Mouse (Mus musculus): Measurements from ENCODE around the gene Olfr19.
"Not testable (repeated sequence)": the region's sequence is repeated elsewhere in the genome, so short reads cannot be mapped to it uniquely, and the experiment has no call there.

Olfr19 gene

GRCm38 (mm10) chr16:16676305-16676704 lies at the start of gene Olfr19:
Gene Olfr19, minus strand, starts transcription at chr16:16676405.
- no peaks in the 10 kb centered on the region for H3K27me3 ChIP-seq (ENCODE audit: insufficient read depth, low read length)
- no peak within 1 kb of the TSS for H3K4me3 ChIP-seq (replicated peaks; ENCODE audit: low read length)
- no peaks in the 10 kb centered on the region for H3K9me3 ChIP-seq (ENCODE audit: low read length)
- no peaks in the 10 kb centered on the region for H3K4me1 ChIP-seq (replicated peaks; ENCODE audit: low read depth, low read length)
- TF ChIP-seq POU5F1 (IDR thresholded peaks at IDR 0.05; ENCODE audit: borderline replicate concordance, low read length) (no peak), CTCF (conservative IDR thresholded peaks at IDR 0.05; ENCODE audit: low read length) (no peak), NANOG (IDR thresholded peaks at IDR 0.05; ENCODE audit: borderline replicate concordance, low read length) (no peak)
- no peaks in the 10 kb centered on the region for H3K36me3 ChIP-seq (ENCODE audit: insufficient read depth, low read length)

GRCm38 (mm10) chr16:16684975-16685374 lies 8.8 kb upstream of the Olfr19 start:
- no peak overlapping the region for H3K4me3 ChIP-seq (replicated peaks; ENCODE audit: low read length)
- H3K36me3 ChIP-seq (ENCODE audit: insufficient read depth, low read length): no peaks in the 10 kb centered on the region
- peak; percentile 95 for TF ChIP-seq NANOG (IDR thresholded peaks at IDR 0.05; ENCODE audit: borderline replicate concordance, low read length)
- no peak for TF ChIP-seq CTCF (conservative IDR thresholded peaks at IDR 0.05; ENCODE audit: low read length)
- no peak for TF ChIP-seq POU5F1 (IDR thresholded peaks at IDR 0.05; ENCODE audit: borderline replicate concordance, low read length)
- H3K4me1 ChIP-seq (replicated peaks; ENCODE audit: low read depth, low read length): peaks cover 22% of the 10 kb centered on the region
- H3K9me3 ChIP-seq (ENCODE audit: low read length): peaks cover 11% of the 10 kb centered on the region
- no peaks in the 10 kb centered on the region for H3K27me3 ChIP-seq (ENCODE audit: insufficient read depth, low read length)

GRCm38 (mm10) chr16:16684053-16684452 lies 7.8 kb upstream of the Olfr19 start:
- no peaks in the 10 kb centered on the region for H3K27me3 ChIP-seq (ENCODE audit: insufficient read depth, low read length)
- TF ChIP-seq CTCF (conservative IDR thresholded peaks at IDR 0.05; ENCODE audit: low read length): no peak
- TF ChIP-seq POU5F1 (IDR thresholded peaks at IDR 0.05; ENCODE audit: borderline replicate concordance, low read length): no peak
- TF ChIP-seq NANOG (IDR thresholded peaks at IDR 0.05; ENCODE audit: borderline replicate concordance, low read length): peak; percentile 93

GRCm38 (mm10) chr16:16664994-16665393 lies 11.2 kb downstream of the Olfr19 start:
- Histone ChIP-seq H3K9me3 (ENCODE audit: low read length) (peaks cover 25% of the 10 kb centered on the region), H3K36me3 (ENCODE audit: insufficient read depth, low read length) (no peaks in the 10 kb centered on the region), H3K4me1 (replicated peaks; ENCODE audit: low read depth, low read length) (no peaks in the 10 kb centered on the region; the same call in 1 of the 2 replicates), H3K27me3 (ENCODE audit: insufficient read depth, low read length) (no peaks in the 10 kb centered on the region), H3K4me3 (replicated peaks; ENCODE audit: low read length) (no peak overlapping the region)
- TF ChIP-seq CTCF (conservative IDR thresholded peaks at IDR 0.05; ENCODE audit: low read length): no peak
- TF ChIP-seq NANOG (IDR thresholded peaks at IDR 0.05; ENCODE audit: borderline replicate concordance, low read length): peak; percentile 86; the same call in 1 of the 2 replicates

More at GRCm38 (mm10) chr16:16684053-16684452, 7.8 kb upstream of the Olfr19 start:
- no peaks in the 10 kb centered on the region for H3K36me3 ChIP-seq (ENCODE audit: insufficient read depth, low read length)
- no peak overlapping the region for H3K4me3 ChIP-seq (replicated peaks; ENCODE audit: low read length)
- H3K9me3 ChIP-seq (ENCODE audit: low read length): peaks cover 11% of the 10 kb centered on the region
- peaks cover 22% of the 10 kb centered on the region for H3K4me1 ChIP-seq (replicated peaks; ENCODE audit: low read depth, low read length)

- not testable (repeated sequence) for H3K27me3 ChIP-seq (ENCODE audit: insufficient read depth, low read length); H3K36me3 ChIP-seq (ENCODE audit: insufficient read depth, low read length); H3K4me3 ChIP-seq (replicated peaks; ENCODE audit: low read length); H3K4me1 ChIP-seq (replicated peaks; ENCODE audit: low read depth, low read length)
- TF ChIP-seq NANOG (IDR thresholded peaks at IDR 0.05; ENCODE audit: borderline replicate concordance, low read length) (peak; percentile 11; the same call in 1 of the 2 replicates), POU5F1 (IDR thresholded peaks at IDR 0.05; ENCODE audit: borderline replicate concordance, low read length) (peak; percentile 16; the same call in 1 of the 2 replicates)
- H3K9me3 ChIP-seq (ENCODE audit: low read length): peaks cover 25% of the 10 kb centered on the region
Measured at GRCm38 (mm10) chr16:16664516-16664915, 11.7 kb downstream of the Olfr19 start.

- Histone ChIP-seq H3K9me3 (ENCODE audit: low read length) (peaks cover 29% of the 10 kb centered on the region), H3K27me3 (ENCODE audit: insufficient read depth, low read length) (no peaks in the 10 kb centered on the region), H3K36me3 (ENCODE audit: insufficient read depth, low read length) (no peaks in the 10 kb centered on the region), H3K4me3 (replicated peaks; ENCODE audit: low read length) (no peak overlapping the region), H3K4me1 (replicated peaks; ENCODE audit: low read depth, low read length) (no peaks in the 10 kb centered on the region)
- TF ChIP-seq NANOG (IDR thresholded peaks at IDR 0.05; ENCODE audit: borderline replicate concordance, low read length) (no peak), POU5F1 (IDR thresholded peaks at IDR 0.05; ENCODE audit: borderline replicate concordance, low read length) (no peak)
Measured at GRCm38 (mm10) chr16:16645148-16645547, 31.1 kb downstream of the Olfr19 start.

- Histone ChIP-seq H3K4me3 (replicated peaks; ENCODE audit: low read length) (no peak overlapping the region), H3K27me3 (ENCODE audit: insufficient read depth, low read length) (no peaks in the 10 kb centered on the region), H3K9me3 (ENCODE audit: low read length) (peaks cover 49% of the 10 kb centered on the region), H3K4me1 (replicated peaks; ENCODE audit: low read depth, low read length) (no peaks in the 10 kb centered on the region), H3K36me3 (ENCODE audit: insufficient read depth, low read length) (no peaks in the 10 kb centered on the region)
- no peak for TF ChIP-seq CTCF (conservative IDR thresholded peaks at IDR 0.05; ENCODE audit: low read length)
- TF ChIP-seq NANOG (IDR thresholded peaks at IDR 0.05; ENCODE audit: borderline replicate concordance, low read length): no peak
- TF ChIP-seq POU5F1 (IDR thresholded peaks at IDR 0.05; ENCODE audit: borderline replicate concordance, low read length): no peak
Measured at GRCm38 (mm10) chr16:16633730-16634129, 42.5 kb downstream of the Olfr19 start.
